Mouse (Mus musculus) small intestine, adult 2 months (tissue): ENCODE results near the gene Tulp2.

Experiments
- CTCF ChIP-seq: fragments of 200-500 bp; IDR thresholded peaks from 2 replicates; pipeline ENCODE4 v1.5.1; 2012; ENCODE audit warnings: low read depth, mild to moderate bottlenecking, control low read depth, inconsistent platforms, low read length, moderate library complexity, mixed read lengths; ENCODE audit not compliant: insufficient replicate concordance, insufficient read length; ENCODE audit errors: extremely low read depth
- POLR2A ChIP-seq: fragments of 200-500 bp; IDR thresholded peaks from 2 replicates; pipeline ENCODE4 v1.6.1; 2012; ENCODE audit warnings: low read depth, mild to moderate bottlenecking, control low read depth, inconsistent platforms, low read length, moderate library complexity

- TF ChIP-seq CTCF: no peak; the same call in 1 of the 2 replicates
- TF ChIP-seq POLR2A: no peak
Observed at GRCm38 (mm10) chr7:45567112-45567779, 85.6 kb downstream of the Tulp2 start.
